Mouse (Mus musculus) midbrain, embryonic 12.5 days (tissue): ENCODE data around the gene Fbxl2. TPM values are rescaled to one million over a fixed set of nuclear protein-coding genes. Genes with fewer than 3 reads are reported as not detected.
A peak's percentile ranks its signal among the peaks of the same experiment; 100 is the strongest.

Experiments
- ATAC-seq: fragments of 200-750 bp; cut with Nextera tagmentation; 2 replicates; pipeline ENCODE4 v1.8.0; 2017; ENCODE audit warnings: low read depth, moderate TSS enrichment, moderate library complexity; ENCODE audit not compliant: low FRiP score
- H3K27ac ChIP-seq: fragments of 300-500 bp; sonication (generic); replicated peaks from 2 replicates; pipeline ENCODE4 v1.5.1; 2016; ENCODE audit warnings: mild to moderate bottlenecking
- H3K27me3 ChIP-seq: fragments of 300-500 bp; sonication (generic); 2 replicates; pipeline ENCODE4 v1.6.1; 2016; ENCODE audit warnings: mild to moderate bottlenecking
- H3K36me3 ChIP-seq: fragments of 300-500 bp; sonication (generic); 2 replicates; pipeline ENCODE4 v1.6.1; 2016
- H3K4me1 ChIP-seq: fragments of 300-500 bp; sonication (generic); 2 replicates; pipeline ENCODE4 v1.6.1; 2016
- H3K4me2 ChIP-seq: fragments of 300-500 bp; sonication (generic); replicated peaks from 2 replicates; pipeline ENCODE4 v1.6.1; 2016; ENCODE audit warnings: mild to moderate bottlenecking, moderate library complexity
- H3K4me3 ChIP-seq: fragments of 300-500 bp; sonication (generic); 2 replicates; pipeline ENCODE4 v1.5.1; 2016; ENCODE audit warnings: mild to moderate bottlenecking
- H3K9ac ChIP-seq: fragments of 300-500 bp; sonication (generic); replicated peaks from 2 replicates; pipeline ENCODE4 v1.6.1; 2016; ENCODE audit warnings: mild to moderate bottlenecking, moderate library complexity
- H3K9me3 ChIP-seq: fragments of 300-500 bp; sonication (generic); 2 replicates; pipeline ENCODE4 v1.6.1; 2016; ENCODE audit warnings: mild to moderate bottlenecking
- WGBS: fragments of 180-500 bp; shearing (Covaris S2); methylation state at CpG from one replicate; pipeline ENCODE4 v1.1.7; 2016; 5-methylcytosine and 5-hydroxymethylcytosine counted together
- polyA plus RNA-seq: library from polyadenylated mRNA; unstranded; fragments of >200 nt; fragmentation: Nextera tagmentation; extraction: Ambion mirVana; gene quantifications from 2 replicates; pipeline ENCODE4 v1.2.1, GENCODE M21; 2016

Fbxl2 gene
- polyA plus RNA-seq, 1 experiment from 2014 or later, result 11.9 TPM

- Histone ChIP-seq H3K36me3 (no peaks in the 10 kb centered on the region), H3K9me3 (no peaks in the 10 kb centered on the region; the same call in 1 of the 2 replicates), H3K9ac (no peak overlapping the region), H3K4me3 (no peak overlapping the region), H3K27ac (no peak overlapping the region), H3K4me2 (no peak overlapping the region), H3K4me1 (no peaks in the 10 kb centered on the region), H3K27me3 (no peaks in the 10 kb centered on the region)
- 88% methylated on average over 4 of the region's 4 CpGs for WGBS
- ATAC-seq, result no peak
Measured at GRCm38 (mm10) chr9:114015724-114016123, 30.3 kb downstream of the Fbxl2 start.

DNA sequence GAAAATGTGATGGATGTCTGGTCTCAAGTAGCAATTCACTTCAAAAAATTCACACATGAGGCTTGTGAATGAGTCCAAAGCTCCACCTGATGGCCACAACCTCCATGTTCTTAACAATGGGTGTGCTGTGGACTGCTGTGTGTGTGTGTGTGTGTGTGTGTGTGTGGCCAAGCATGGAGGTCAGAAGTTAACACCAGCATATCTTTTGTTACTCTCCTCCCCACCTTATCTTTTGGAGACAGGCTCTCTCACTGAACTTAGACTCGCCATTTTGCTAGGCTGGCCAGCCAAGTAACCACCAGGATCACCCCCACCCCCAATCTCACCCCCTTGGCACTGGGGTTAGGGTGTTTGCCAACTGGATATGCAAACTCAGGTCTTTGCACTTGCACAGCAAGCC is 32.0 kb downstream of the Fbxl2 start:
- no peak overlapping the region for H3K27ac ChIP-seq

DNA sequence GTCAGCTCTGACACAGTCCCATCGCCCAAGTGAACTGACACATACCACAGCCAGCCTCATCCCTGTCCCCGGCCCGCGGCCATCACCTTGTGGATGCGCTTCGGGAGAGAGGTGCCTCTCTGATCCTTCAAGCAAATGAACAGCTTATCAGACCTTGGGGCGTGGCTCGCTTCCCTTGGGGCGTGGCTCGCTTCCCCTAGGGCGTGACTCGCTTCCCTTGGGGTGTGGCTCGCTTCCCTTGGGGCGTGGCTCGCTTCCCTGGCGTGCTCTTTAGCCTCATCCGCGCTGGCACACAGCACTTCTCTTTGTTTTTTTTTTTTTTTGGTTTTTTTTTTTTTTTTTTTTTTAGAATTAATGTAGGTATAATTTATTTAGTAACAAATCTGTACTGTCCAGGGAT is 34.8 kb downstream of the Fbxl2 start:
- H3K36me3 ChIP-seq, result no peaks in the 10 kb centered on the region
- H3K9me3 ChIP-seq, result no peaks in the 10 kb centered on the region
- H3K4me2 ChIP-seq, result no peak overlapping the region
- ATAC-seq, result no peak
- H3K4me1 ChIP-seq, result no peaks in the 10 kb centered on the region
- WGBS, result 67% methylated on average over 18 of the region's 18 CpGs
- H3K27me3 ChIP-seq, result no peaks in the 10 kb centered on the region
- no peak overlapping the region for H3K27ac ChIP-seq
- H3K4me3 ChIP-seq, result no peak overlapping the region
- H3K9ac ChIP-seq, result no peak overlapping the region

More for the DNA sequence above, 32.0 kb downstream of the Fbxl2 start:
- H3K4me1 ChIP-seq, result no peaks in the 10 kb centered on the region
- H3K36me3 ChIP-seq, result no peaks in the 10 kb centered on the region
- no peaks in the 10 kb centered on the region; the same call in 1 of the 2 replicates for H3K9me3 ChIP-seq
- no peak overlapping the region for H3K4me2 ChIP-seq
- 81% methylated on average over 1 of the region's 1 CpGs for WGBS
- H3K9ac ChIP-seq, result no peak overlapping the region
- ATAC-seq, result no peak
- H3K27me3 ChIP-seq, result no peaks in the 10 kb centered on the region
- H3K4me3 ChIP-seq, result no peak overlapping the region

- no peaks in the 10 kb centered on the region for H3K9me3 ChIP-seq
- no peak overlapping the region for H3K9ac ChIP-seq
- H3K4me3 ChIP-seq, result no peak overlapping the region
- no peaks in the 10 kb centered on the region for H3K36me3 ChIP-seq
- H3K4me1 ChIP-seq, result no peaks in the 10 kb centered on the region
- no peaks in the 10 kb centered on the region for H3K27me3 ChIP-seq
- no peak for ATAC-seq
- WGBS, result 44% methylated on average over 5 of the region's 5 CpGs
- no peak overlapping the region for H3K4me2 ChIP-seq
- H3K27ac ChIP-seq, result no peak overlapping the region
Measured at GRCm38 (mm10) chr9:114009526-114009925, 36.5 kb downstream of the Fbxl2 start.

GRCm38 (mm10) chr9:114007850-114008350 is 38.1 kb downstream of the Fbxl2 start:
- Histone ChIP-seq H3K9me3 (no peaks in the 10 kb centered on the region), H3K36me3 (0 out of 2 replicates have a peak, but pooled peaks cover 1% of the 10 kb centered on the region), H3K27me3 (no peaks in the 10 kb centered on the region), H3K4me2 (no peak overlapping the region), H3K4me3 (no peak overlapping the region), H3K27ac (no peak overlapping the region), H3K9ac (no peak overlapping the region), H3K4me1 (no peaks in the 10 kb centered on the region)
- WGBS, result 92% methylated on average over 9 of the region's 9 CpGs
- no peak for ATAC-seq

DNA sequence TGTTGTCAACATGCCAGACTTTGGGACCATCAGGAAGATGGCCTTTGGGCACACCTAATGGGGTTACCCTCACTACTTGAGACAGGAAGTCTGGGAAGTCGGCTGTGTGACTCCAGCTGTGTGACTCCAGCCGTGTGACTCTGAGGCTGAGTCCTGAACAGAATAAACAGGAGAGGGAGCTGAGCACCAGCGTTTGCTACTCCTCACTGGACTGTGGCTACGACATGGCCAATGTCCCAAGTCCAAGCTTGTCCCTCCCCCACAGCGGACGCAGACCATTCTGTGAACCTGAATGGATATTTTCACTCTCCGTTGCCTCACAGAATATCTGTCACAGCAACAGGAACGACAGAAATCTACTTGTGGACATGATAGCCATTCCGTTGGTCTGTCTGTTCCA is 39.2 kb downstream of the Fbxl2 start:
- Histone ChIP-seq H3K27ac (no peak overlapping the region), H3K9me3 (0 out of 2 replicates have a peak, but pooled peaks cover 3% of the 10 kb centered on the region), H3K36me3 (peaks cover 8% of the 10 kb centered on the region; the same call in 1 of the 2 replicates), H3K4me3 (no peak overlapping the region), H3K9ac (no peak overlapping the region), H3K4me2 (no peak overlapping the region), H3K27me3 (no peaks in the 10 kb centered on the region), H3K4me1 (no peaks in the 10 kb centered on the region)
- WGBS, result 78% methylated on average over 9 of the region's 9 CpGs
- no peak for ATAC-seq

DNA sequence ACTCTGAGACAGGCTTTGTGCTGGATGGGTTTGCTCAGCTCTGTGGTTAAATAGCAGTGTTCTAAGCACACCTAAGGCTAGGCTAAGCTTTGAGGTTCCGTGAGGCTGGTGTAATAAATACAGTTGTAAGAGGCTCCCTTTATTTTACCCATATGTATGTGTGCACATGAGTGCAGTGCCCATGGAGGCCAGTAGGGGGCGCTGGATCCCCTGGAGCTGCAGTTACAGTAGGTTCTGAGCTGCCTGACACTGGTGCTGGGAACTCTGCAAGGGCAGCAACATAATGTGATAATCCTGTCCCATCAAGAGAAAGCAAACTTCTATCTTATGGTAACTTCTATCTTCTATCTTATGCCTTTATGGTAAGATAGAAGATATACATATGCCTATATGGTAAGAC is 47.7 kb downstream of the Fbxl2 start:
- ATAC-seq, result no peak
- Histone ChIP-seq H3K27ac (no peak overlapping the region), H3K27me3 (no peaks in the 10 kb centered on the region), H3K4me1 (no peaks in the 10 kb centered on the region), H3K4me3 (no peak overlapping the region), H3K9me3 (0 out of 2 replicates have a peak, but pooled peaks cover 6% of the 10 kb centered on the region), H3K4me2 (no peak overlapping the region), H3K9ac (no peak overlapping the region), H3K36me3 (peaks cover 20% of the 10 kb centered on the region)
- WGBS, result 66% methylated on average over 2 of the region's 2 CpGs

DNA sequence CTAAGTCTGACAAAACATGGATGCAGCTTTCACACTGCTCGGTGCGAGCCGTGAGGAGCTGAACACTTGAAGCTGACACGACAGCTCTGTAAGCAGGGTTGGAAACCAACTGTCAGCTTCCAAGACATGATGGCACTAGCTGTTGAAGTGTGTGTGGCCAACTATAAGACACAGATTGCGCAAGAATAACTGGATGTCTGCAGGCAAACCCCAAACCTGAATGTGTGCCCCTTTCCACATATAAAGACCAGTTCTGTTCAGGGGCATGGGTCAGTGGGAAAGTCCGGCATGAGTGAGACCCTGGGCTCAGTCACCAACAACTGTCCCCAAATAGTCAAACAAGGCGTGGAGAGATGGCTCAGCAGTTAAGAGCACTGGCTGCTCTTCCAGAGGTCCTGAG is 53.2 kb downstream of the Fbxl2 start:
- no peak overlapping the region for H3K27ac ChIP-seq
- H3K4me1 ChIP-seq, result no peaks in the 10 kb centered on the region
- H3K36me3 ChIP-seq, result no peaks in the 10 kb centered on the region
- ATAC-seq, result no peak
- no peaks in the 10 kb centered on the region for H3K27me3 ChIP-seq
- no peak overlapping the region for H3K4me2 ChIP-seq
- 94% methylated on average over 7 of the region's 7 CpGs for WGBS
- H3K4me3 ChIP-seq, result no peak overlapping the region
- H3K9ac ChIP-seq, result no peak overlapping the region
- H3K9me3 ChIP-seq, result no peaks in the 10 kb centered on the region

DNA sequence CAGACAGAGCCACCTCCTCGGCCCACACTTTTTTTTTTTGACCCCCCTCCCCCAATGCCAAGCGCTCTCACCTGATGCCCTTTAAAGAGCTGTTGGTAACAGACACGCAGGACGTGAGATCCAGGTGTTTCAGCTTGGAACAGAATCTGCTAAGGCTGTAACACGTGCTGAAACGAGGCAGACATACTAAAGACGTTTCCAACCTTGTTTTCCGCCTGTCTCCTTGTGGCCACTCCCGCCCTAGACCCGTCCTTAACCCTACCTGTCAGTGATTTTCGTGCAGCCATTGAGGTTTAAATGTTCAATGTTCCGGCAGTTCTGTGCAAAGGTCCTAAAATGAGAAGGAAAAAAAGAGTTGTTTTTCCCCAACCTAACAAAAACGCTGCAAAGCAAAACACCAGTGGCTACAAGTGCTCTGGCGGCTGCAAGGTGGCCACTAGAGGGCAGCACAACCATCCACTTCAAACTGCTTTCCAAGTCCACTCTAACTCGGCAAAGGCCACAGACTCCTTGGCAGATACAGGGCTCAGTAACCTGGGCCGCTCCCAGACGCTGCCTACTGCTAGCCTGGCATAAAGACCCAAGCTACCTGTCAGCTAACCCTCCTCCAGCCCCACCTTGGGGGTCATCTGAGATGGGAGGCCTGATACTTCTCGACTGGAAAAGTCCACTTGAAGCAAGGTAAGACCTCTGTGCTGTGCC is 55.3 kb downstream of the Fbxl2 start:
- Histone ChIP-seq H3K9me3 (no peaks in the 10 kb centered on the region), H3K36me3 (no peaks in the 10 kb centered on the region), H3K9ac (no peak overlapping the region), H3K4me3 (0 out of 2 replicates have a peak overlapping the region, but pooled peaks have one; percentile 14), H3K27me3 (no peaks in the 10 kb centered on the region), H3K4me2 (peak overlapping the region; percentile 23; the same call in 1 of the 2 replicates), H3K27ac (no peak overlapping the region), H3K4me1 (no peaks in the 10 kb centered on the region)
- WGBS, result 31% methylated on average over 18 of the region's 18 CpGs
- peak; percentile 63 for ATAC-seq

GRCm38 (mm10) chr9:113984946-113985620 is 60.9 kb downstream of the Fbxl2 start:
- ATAC-seq, result no peak
- Histone ChIP-seq H3K4me2 (no peak overlapping the region), H3K4me3 (no peak overlapping the region), H3K36me3 (no peaks in the 10 kb centered on the region), H3K9me3 (no peaks in the 10 kb centered on the region), H3K27ac (no peak overlapping the region), H3K27me3 (no peaks in the 10 kb centered on the region), H3K4me1 (no peaks in the 10 kb centered on the region), H3K9ac (no peak overlapping the region)
- WGBS, result 86% methylated on average over 13 of the region's 13 CpGs

- Histone ChIP-seq H3K4me1 (no peaks in the 10 kb centered on the region), H3K9ac (no peak overlapping the region), H3K4me2 (no peak overlapping the region), H3K9me3 (no peaks in the 10 kb centered on the region), H3K27ac (no peak overlapping the region), H3K36me3 (peaks cover 20% of the 10 kb centered on the region), H3K4me3 (no peak overlapping the region), H3K27me3 (no peaks in the 10 kb centered on the region)
- ATAC-seq, result no peak
- 87% methylated on average over 11 of the region's 11 CpGs for WGBS
Measured at GRCm38 (mm10) chr9:113982883-113983670, 62.9 kb downstream of the Fbxl2 start.

GRCm38 (mm10) chr9:113982451-113982850 is 63.5 kb downstream of the Fbxl2 start:
- H3K27me3 ChIP-seq, result no peaks in the 10 kb centered on the region
- H3K4me3 ChIP-seq, result no peak overlapping the region
- H3K9ac ChIP-seq, result no peak overlapping the region
- no peaks in the 10 kb centered on the region for H3K4me1 ChIP-seq
- H3K9me3 ChIP-seq, result no peaks in the 10 kb centered on the region
- ATAC-seq, result no peak
- no peak overlapping the region for H3K27ac ChIP-seq
- no peak overlapping the region for H3K4me2 ChIP-seq
- 93% methylated on average over 2 of the region's 2 CpGs for WGBS
- H3K36me3 ChIP-seq, result peaks cover 26% of the 10 kb centered on the region
